Mouse (Mus musculus) T-helper 17 cell (primary cell): ENCODE measurements at regions not wholly inside any gene's neighbourhood (a gene's known extent, or its start where the extent isn't known, plus 50 kb on each side); places are given as distances from the start of the nearest gene placed in this dataset.

Experiments
- in situ Hi-C, 2 experiments: fragments of 300-600 bp; cut with MboI, MseI; formaldehyde crosslinking; loops; 1 replicate in 1 of 2; 2 replicates in 1 of 2; pipeline ENCODE4 v1.15.1; 2025; ENCODE audit warnings: high pct_unique_total_duplicates in 2 of 2

- in situ Hi-C loops = loop anchor here in 1 of 2 experiments (5.0 kb wide), 1 partner anchor 1281 kb away; no protein-coding TSS in a partner anchor
Observed at GRCm38 (mm10) chr1:189092819-189093218, 85.2 kb upstream of the Kctd3 start.

GRCm38 (mm10) chr1:189085245-189085644 is 77.6 kb upstream of the Kctd3 start:
- in situ Hi-C loops = no loop called here

GRCm38 (mm10) chr1:189081267-189081666 is 73.6 kb upstream of the Kctd3 start:
- in situ Hi-C loops = no loop called here

GRCm38 (mm10) chr1:189080797-189081196 is 73.2 kb upstream of the Kctd3 start:
- in situ Hi-C loops = no loop called here

- in situ Hi-C loops = no loop called here
Observed at GRCm38 (mm10) chr1:189079451-189080410, 72.1 kb upstream of the Kctd3 start.

GRCm38 (mm10) chr1:189077861-189078260 is 70.2 kb upstream of the Kctd3 start:
- in situ Hi-C loops = no loop called here

- in situ Hi-C loops = no loop called here
Observed at GRCm38 (mm10) chr1:189076276-189076675, 68.6 kb upstream of the Kctd3 start.

- in situ Hi-C loops = no loop called here
Observed at GRCm38 (mm10) chr1:189075671-189076070, 68.0 kb upstream of the Kctd3 start.

- in situ Hi-C loops = no loop called here
Observed at GRCm38 (mm10) chr1:189072516-189072915, 64.9 kb upstream of the Kctd3 start.

- in situ Hi-C loops = no loop called here
Observed at GRCm38 (mm10) chr1:189068204-189068603, 60.6 kb upstream of the Kctd3 start.

GRCm38 (mm10) chr1:189067204-189067960 is 59.7 kb upstream of the Kctd3 start:
- in situ Hi-C loops = no loop called here

- in situ Hi-C loops = no loop called here
Observed at GRCm38 (mm10) chr1:189066446-189067151, 59.0 kb upstream of the Kctd3 start.

- in situ Hi-C loops = no loop called here
Observed at GRCm38 (mm10) chr1:189065152-189065910, 57.7 kb upstream of the Kctd3 start.

GRCm38 (mm10) chr1:189064629-189065028 is 57.0 kb upstream of the Kctd3 start:
- in situ Hi-C loops = no loop called here

GRCm38 (mm10) chr1:189063699-189064098 is 56.1 kb upstream of the Kctd3 start:
- in situ Hi-C loops = no loop called here

GRCm38 (mm10) chr1:189063209-189063608 is 55.6 kb upstream of the Kctd3 start:
- in situ Hi-C loops = no loop called here
